Mouse (Mus musculus) kidney, postnatal 10 days (tissue): ENCODE measurements at regions not wholly inside any gene's neighbourhood (a gene's known extent, or its start where the extent isn't known, plus 50 kb on each side); places are given as distances from the start of the nearest gene placed in this dataset.

Experiments used
- DNase-seq: peaks from one replicate; pipeline ENCODE4 v3.0.0; 2021; ENCODE audit warnings: mixed read lengths

GRCm38 (mm10) chr16:76827674-76828441 lies 185.6 kb upstream of the Usp25 start:
- no peak for DNase-seq

GRCm38 (mm10) chr16:76821261-76821660 lies 192.2 kb upstream of the Usp25 start:
- no peak for DNase-seq

- peak; percentile 41 for DNase-seq
Observed at GRCm38 (mm10) chr16:76816056-76816885, 197.2 kb upstream of the Usp25 start.

GRCm38 (mm10) chr16:76803725-76804124 lies 209.8 kb upstream of the Usp25 start:
- peak; percentile 72 for DNase-seq

- DNase-seq, result peak; percentile 78
Observed at GRCm38 (mm10) chr16:76786405-76787155, 226.9 kb upstream of the Usp25 start.

- no peak for DNase-seq
Observed at GRCm38 (mm10) chr16:76782656-76783055, 230.8 kb upstream of the Usp25 start.

- no peak for DNase-seq
Observed at GRCm38 (mm10) chr16:76775790-76776189, 237.7 kb upstream of the Usp25 start.

GRCm38 (mm10) chr16:76774032-76774431 lies 239.5 kb upstream of the Usp25 start:
- DNase-seq, result no peak

GRCm38 (mm10) chr16:76773466-76773865 lies 240.0 kb upstream of the Usp25 start:
- no peak for DNase-seq

GRCm38 (mm10) chr16:76768607-76769006 lies 244.9 kb upstream of the Usp25 start:
- peak; percentile 74 for DNase-seq

GRCm38 (mm10) chr16:76766636-76767035 lies 246.9 kb upstream of the Usp25 start:
- DNase-seq, result peak; percentile 18

- DNase-seq, result no peak
Observed at GRCm38 (mm10) chr16:76765536-76765935, 248.0 kb upstream of the Usp25 start.

GRCm38 (mm10) chr16:76764994-76765393 lies 248.5 kb upstream of the Usp25 start:
- DNase-seq, result no peak

- peak; percentile 73 for DNase-seq
Observed at GRCm38 (mm10) chr16:76762619-76763283, 250.8 kb upstream of the Usp25 start.

GRCm38 (mm10) chr16:76761848-76762247 lies 251.7 kb upstream of the Usp25 start:
- DNase-seq, result no peak

GRCm38 (mm10) chr16:76761004-76761403 lies 252.5 kb upstream of the Usp25 start:
- no peak for DNase-seq

- DNase-seq, result no peak
Observed at GRCm38 (mm10) chr16:76754871-76755270, 258.6 kb upstream of the Usp25 start.

- no peak for DNase-seq
Observed at GRCm38 (mm10) chr16:76746385-76746784, 267.1 kb upstream of the Usp25 start.

- no peak for DNase-seq
Observed at GRCm38 (mm10) chr16:76741141-76741540, 272.4 kb upstream of the Usp25 start.

GRCm38 (mm10) chr16:76725991-76726390 lies 287.5 kb upstream of the Usp25 start:
- DNase-seq, result no peak

GRCm38 (mm10) chr16:76725271-76725670 lies 288.2 kb upstream of the Usp25 start:
- no peak for DNase-seq

- no peak for DNase-seq
Observed at GRCm38 (mm10) chr16:76718809-76719208, 294.7 kb upstream of the Usp25 start.

GRCm38 (mm10) chr16:76718147-76718546 lies 295.4 kb upstream of the Usp25 start:
- no peak for DNase-seq
